Mouse (Mus musculus): ENCODE data around the gene Ccl2. TPM values are rescaled to one million over a fixed set of nuclear protein-coding genes. Genes with fewer than 3 reads are reported as not detected.

The Ccl2 gene
- polyA plus RNA-seq, 1 experiment from 2014 or later: 0.31 TPM

DNA sequence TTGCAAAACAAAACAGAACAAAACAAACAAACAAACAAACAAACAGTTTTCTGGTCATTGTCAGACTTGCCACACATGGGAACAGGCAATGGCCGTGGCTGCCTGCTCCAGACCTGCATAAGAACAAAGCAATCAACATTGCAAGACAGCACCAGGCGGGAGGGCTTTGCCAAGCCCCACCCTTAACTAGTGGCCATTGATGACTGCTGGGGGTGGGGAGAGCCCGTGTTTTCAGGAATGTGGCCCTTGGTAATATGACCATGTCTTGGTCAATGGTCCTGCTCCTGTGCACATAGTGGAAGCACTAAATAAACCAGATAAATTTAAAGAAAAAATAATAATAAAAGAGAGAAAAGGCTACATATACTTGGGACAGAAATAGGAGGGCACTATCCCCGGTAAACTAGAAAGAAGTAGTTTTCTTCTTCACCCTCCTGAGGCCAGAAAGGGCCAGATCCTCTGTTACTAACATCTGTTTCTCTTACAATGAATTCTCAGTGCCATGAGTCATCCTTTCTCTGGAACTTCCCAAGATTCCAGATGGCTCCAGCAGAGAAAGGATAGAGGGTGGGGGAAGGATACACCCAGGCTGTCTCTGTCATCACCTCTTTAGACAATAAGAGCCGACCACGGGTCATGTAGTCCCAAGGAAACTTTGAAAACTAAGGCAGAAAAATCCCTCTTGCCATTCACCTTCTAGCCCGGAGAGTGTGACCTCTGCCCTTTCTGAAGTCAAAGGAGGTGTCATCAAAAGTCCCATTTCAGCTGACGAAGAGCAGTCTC, 23.8 kb upstream of the Ccl2 start:
- Histone ChIP-seq H3K4me2 (ENCODE audit: low read length) (no peak overlapping the region), H3K27ac (ENCODE audit: low read length) (no peak overlapping the region), H3K9ac (ENCODE audit: low read depth, low read length) (no peak overlapping the region), H3K27me3 (ENCODE audit: control insufficient read depth, insufficient read depth, low read depth, low read length) (no peaks in the 10 kb centered on the region), H3K4me1 (ENCODE audit: control insufficient read depth, insufficient read depth, low read length) (no peaks in the 10 kb centered on the region), H3K9me3 (replicated peaks; ENCODE audit: control insufficient read depth, low read length, poor library complexity, severe bottlenecking) (no peaks in the 10 kb centered on the region), H3K4me3 (ENCODE audit: low read depth, low read length) (no peak overlapping the region), H3K36me3 (ENCODE audit: control insufficient read depth, insufficient read depth, low read length) (no peaks in the 10 kb centered on the region)
- 65% methylated on average over 8 of the region's 8 CpGs for WGBS
- no peak for ATAC-seq

DNA sequence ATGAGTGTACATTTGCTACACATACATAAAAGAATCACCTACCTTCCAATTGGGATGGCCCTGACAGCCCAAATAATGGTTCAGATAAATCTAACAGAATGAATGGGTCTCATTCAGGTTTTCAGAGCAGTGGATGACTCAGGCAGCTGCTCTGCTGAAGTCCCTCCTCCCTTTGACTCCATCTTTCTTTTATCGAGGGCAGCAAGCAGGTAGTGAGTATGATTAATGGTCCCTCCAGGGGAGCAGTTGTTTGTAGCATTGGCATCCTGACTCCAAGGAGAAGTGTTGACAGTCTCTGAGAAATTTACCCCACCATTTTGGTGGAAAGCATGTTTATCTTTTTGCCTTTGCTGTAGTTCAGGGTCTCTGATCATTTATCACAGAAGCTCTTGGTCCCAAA, 21.6 kb upstream of the Ccl2 start:
- H3K9me3 ChIP-seq (replicated peaks; ENCODE audit: control insufficient read depth, low read length, poor library complexity, severe bottlenecking): no peaks in the 10 kb centered on the region
- no peak for ATAC-seq
- H3K9ac ChIP-seq (ENCODE audit: low read depth, low read length): no peak overlapping the region
- H3K36me3 ChIP-seq (ENCODE audit: control insufficient read depth, insufficient read depth, low read length): no peaks in the 10 kb centered on the region
- H3K27me3 ChIP-seq (ENCODE audit: control insufficient read depth, insufficient read depth, low read depth, low read length): no peaks in the 10 kb centered on the region
- no peak overlapping the region for H3K4me3 ChIP-seq (ENCODE audit: low read depth, low read length)
- H3K4me2 ChIP-seq (ENCODE audit: low read length): no peak overlapping the region
- H3K27ac ChIP-seq (ENCODE audit: low read length): no peak overlapping the region
- no peaks in the 10 kb centered on the region for H3K4me1 ChIP-seq (ENCODE audit: control insufficient read depth, insufficient read depth, low read length)
- WGBS: 53% methylated on average over 1 of the region's 1 CpGs

DNA sequence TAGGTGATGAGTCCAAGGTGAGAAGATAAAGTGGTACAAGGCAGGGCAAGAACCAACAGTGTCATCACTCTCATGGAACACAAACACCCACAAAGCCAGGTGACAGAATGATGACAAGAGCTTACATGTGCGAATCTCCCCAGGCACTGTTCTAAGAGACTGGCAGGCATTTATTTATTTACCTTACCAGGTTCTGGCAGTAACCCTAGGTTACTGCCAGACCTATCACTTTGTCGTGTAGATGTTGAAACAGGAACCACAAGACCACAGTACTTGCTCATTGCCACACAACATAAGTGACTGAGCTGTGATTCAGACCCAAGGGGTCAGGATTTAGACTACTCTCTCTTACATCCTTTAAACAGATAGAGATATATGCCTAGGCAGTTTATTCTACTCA, 20.3 kb upstream of the Ccl2 start:
- Histone ChIP-seq H3K9ac (ENCODE audit: low read depth, low read length) (no peak overlapping the region), H3K36me3 (ENCODE audit: control insufficient read depth, insufficient read depth, low read length) (no peaks in the 10 kb centered on the region), H3K4me3 (ENCODE audit: low read depth, low read length) (no peak overlapping the region), H3K4me1 (ENCODE audit: control insufficient read depth, insufficient read depth, low read length) (no peaks in the 10 kb centered on the region), H3K27ac (ENCODE audit: low read length) (no peak overlapping the region), H3K4me2 (ENCODE audit: low read length) (no peak overlapping the region), H3K9me3 (replicated peaks; ENCODE audit: control insufficient read depth, low read length, poor library complexity, severe bottlenecking) (no peaks in the 10 kb centered on the region), H3K27me3 (ENCODE audit: control insufficient read depth, insufficient read depth, low read depth, low read length) (no peaks in the 10 kb centered on the region)
- ATAC-seq: no peak
- 85% methylated on average over 2 of the region's 2 CpGs for WGBS

DNA sequence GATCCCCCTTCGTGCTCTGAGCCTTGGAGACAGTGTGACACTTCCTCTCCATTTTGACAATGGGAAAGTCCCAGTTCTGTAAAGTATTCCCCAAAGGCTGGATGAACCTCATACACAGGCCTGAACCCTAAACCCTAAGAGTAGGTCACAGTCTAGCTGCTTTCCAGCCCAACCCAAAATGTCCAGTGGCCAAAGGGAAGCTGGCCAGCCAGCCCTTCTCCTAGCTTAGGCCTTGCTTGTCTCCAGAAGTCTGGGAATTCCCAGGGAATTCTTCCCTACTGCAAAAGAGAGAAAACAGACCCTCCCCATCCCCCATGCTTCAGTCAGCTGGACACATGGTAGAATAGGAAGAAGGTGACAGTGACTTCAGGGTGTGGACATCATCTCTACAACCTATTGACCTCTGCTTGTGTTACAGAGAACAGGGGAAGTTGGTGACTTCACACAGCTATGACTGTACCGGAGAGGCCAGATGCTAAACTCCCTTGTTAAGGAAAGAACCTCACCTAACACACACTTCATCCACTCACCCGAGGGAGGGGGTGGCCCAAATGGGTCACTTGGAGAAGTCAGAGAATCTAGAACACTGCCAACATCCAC, 19.1 kb upstream of the Ccl2 start:
- no peaks in the 10 kb centered on the region for H3K36me3 ChIP-seq (ENCODE audit: control insufficient read depth, insufficient read depth, low read length)
- no peak overlapping the region for H3K27ac ChIP-seq (ENCODE audit: low read length)
- ATAC-seq: no peak
- H3K4me3 ChIP-seq (ENCODE audit: low read depth, low read length): no peak overlapping the region
- no peaks in the 10 kb centered on the region for H3K27me3 ChIP-seq (ENCODE audit: control insufficient read depth, insufficient read depth, low read depth, low read length)
- no peak overlapping the region for H3K4me2 ChIP-seq (ENCODE audit: low read length)
- WGBS: 86% methylated on average over 3 of the region's 3 CpGs
- no peak overlapping the region for H3K9ac ChIP-seq (ENCODE audit: low read depth, low read length)
- H3K4me1 ChIP-seq (ENCODE audit: control insufficient read depth, insufficient read depth, low read length): no peaks in the 10 kb centered on the region
- no peaks in the 10 kb centered on the region for H3K9me3 ChIP-seq (replicated peaks; ENCODE audit: control insufficient read depth, low read length, poor library complexity, severe bottlenecking)

DNA sequence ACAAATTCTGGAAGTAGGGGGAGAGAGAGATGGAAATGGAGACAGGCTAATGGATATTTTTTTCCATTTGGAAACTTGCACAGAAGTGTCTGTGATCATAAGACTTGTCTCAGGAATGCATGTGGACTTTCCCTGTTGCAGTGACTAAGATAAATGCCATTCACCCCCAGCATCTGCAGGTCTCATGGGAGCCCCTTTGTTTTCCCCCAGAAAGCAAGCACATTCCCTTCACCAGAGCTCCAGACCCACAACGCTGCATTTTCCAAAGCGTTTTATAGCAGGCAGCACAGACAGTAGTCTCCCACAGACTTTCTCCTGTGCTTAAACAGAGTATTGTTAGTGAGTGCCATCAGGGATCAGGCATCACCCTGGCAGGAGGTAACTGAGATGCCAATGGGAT, 16.0 kb upstream of the Ccl2 start:
- 70% methylated on average over 2 of the region's 2 CpGs for WGBS

DNA sequence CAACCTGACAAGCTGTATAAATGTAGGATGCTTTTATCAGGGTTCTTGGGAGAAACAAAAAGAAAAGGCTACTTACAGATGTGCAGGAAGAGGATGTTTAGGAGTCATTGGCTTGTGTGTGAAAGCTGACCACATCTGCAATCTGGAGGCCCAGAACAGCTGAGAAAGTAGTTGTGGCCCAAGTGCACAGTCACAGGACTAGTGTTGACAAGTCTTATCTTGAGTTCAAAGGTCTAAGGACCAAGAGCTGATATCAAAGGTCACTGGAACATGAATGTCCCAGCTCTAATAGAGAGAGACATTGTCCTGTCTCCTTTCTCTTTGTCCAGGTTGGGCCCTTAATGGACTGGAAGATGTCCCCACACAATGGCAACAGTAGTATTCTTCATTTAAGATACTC, 15.6 kb upstream of the Ccl2 start:
- Histone ChIP-seq H3K4me2 (ENCODE audit: low read length) (no peak overlapping the region), H3K27me3 (ENCODE audit: control insufficient read depth, insufficient read depth, low read depth, low read length) (no peaks in the 10 kb centered on the region), H3K9ac (ENCODE audit: low read depth, low read length) (no peak overlapping the region), H3K27ac (ENCODE audit: low read length) (no peak overlapping the region), H3K4me3 (ENCODE audit: low read depth, low read length) (no peak overlapping the region), H3K36me3 (ENCODE audit: control insufficient read depth, insufficient read depth, low read length) (no peaks in the 10 kb centered on the region), H3K4me1 (ENCODE audit: control insufficient read depth, insufficient read depth, low read length) (no peaks in the 10 kb centered on the region), H3K9me3 (replicated peaks; ENCODE audit: control insufficient read depth, low read length, poor library complexity, severe bottlenecking) (no peaks in the 10 kb centered on the region)
- no peak for ATAC-seq

More for the DNA sequence above, 16.0 kb upstream of the Ccl2 start:
- Histone ChIP-seq H3K27me3 (ENCODE audit: control insufficient read depth, insufficient read depth, low read depth, low read length) (no peaks in the 10 kb centered on the region), H3K4me2 (ENCODE audit: low read length) (no peak overlapping the region), H3K9me3 (replicated peaks; ENCODE audit: control insufficient read depth, low read length, poor library complexity, severe bottlenecking) (no peaks in the 10 kb centered on the region), H3K4me3 (ENCODE audit: low read depth, low read length) (no peak overlapping the region), H3K4me1 (ENCODE audit: control insufficient read depth, insufficient read depth, low read length) (no peaks in the 10 kb centered on the region), H3K36me3 (ENCODE audit: control insufficient read depth, insufficient read depth, low read length) (no peaks in the 10 kb centered on the region), H3K9ac (ENCODE audit: low read depth, low read length) (no peak overlapping the region), H3K27ac (ENCODE audit: low read length) (no peak overlapping the region)
- ATAC-seq: no peak

DNA sequence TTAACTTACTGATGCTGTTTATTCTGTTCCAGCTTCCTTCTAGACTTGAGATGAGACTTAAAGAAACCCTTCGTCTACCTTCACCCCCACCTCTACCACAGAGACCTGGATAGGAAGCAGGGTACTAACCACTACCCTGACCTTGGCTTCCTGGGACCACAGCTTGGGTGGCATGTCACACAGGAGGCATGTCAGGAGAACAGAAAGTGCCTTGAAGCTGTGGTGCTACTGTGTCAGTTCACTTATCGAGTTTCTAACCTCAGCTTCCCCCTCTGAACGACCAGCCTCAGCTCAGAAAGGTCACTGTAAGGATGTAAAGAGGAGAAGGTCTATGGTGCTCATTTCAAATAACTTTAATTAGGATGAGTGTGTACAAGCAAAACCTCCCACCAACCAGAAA, 14.0 kb upstream of the Ccl2 start:
- H3K4me3 ChIP-seq (ENCODE audit: low read depth, low read length): no peak overlapping the region
- ATAC-seq: no peak
- H3K4me1 ChIP-seq (ENCODE audit: control insufficient read depth, insufficient read depth, low read length): no peaks in the 10 kb centered on the region
- no peaks in the 10 kb centered on the region for H3K36me3 ChIP-seq (ENCODE audit: control insufficient read depth, insufficient read depth, low read length)
- H3K9me3 ChIP-seq (replicated peaks; ENCODE audit: control insufficient read depth, low read length, poor library complexity, severe bottlenecking): no peaks in the 10 kb centered on the region
- H3K27ac ChIP-seq (ENCODE audit: low read length): no peak overlapping the region
- WGBS: 70% methylated on average over 3 of the region's 3 CpGs
- H3K9ac ChIP-seq (ENCODE audit: low read depth, low read length): no peak overlapping the region
- no peaks in the 10 kb centered on the region for H3K27me3 ChIP-seq (ENCODE audit: control insufficient read depth, insufficient read depth, low read depth, low read length)
- no peak overlapping the region for H3K4me2 ChIP-seq (ENCODE audit: low read length)

DNA sequence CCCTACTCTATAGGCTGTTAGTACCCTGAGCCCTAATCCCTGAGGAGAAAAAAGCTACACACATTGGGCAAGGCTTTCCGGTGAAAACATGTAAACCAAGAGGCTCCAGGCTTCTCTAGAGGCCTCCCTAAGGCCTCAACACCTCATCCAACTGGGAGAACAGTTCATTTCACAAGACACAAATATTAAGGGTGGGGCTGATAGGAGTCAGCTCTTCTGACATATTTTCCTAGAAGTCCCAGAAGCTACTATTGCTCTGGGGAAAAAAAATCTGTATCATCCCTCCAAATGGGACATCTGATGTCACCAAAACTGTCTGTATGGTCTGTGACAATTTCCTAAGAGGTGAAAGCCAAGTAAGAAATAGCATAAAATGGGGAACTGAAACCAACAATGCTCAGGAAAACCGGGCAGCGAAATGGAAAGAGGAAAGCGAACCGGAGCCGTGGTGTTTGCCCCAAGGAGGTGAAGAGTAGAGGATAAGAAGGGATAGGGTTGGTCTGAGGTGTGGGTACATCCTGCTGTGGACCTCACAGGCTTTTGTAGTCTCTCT, 12.8 kb upstream of the Ccl2 start:
- Histone ChIP-seq H3K36me3 (ENCODE audit: control insufficient read depth, insufficient read depth, low read length) (no peaks in the 10 kb centered on the region), H3K9me3 (replicated peaks; ENCODE audit: control insufficient read depth, low read length, poor library complexity, severe bottlenecking) (no peaks in the 10 kb centered on the region), H3K27me3 (ENCODE audit: control insufficient read depth, insufficient read depth, low read depth, low read length) (no peaks in the 10 kb centered on the region), H3K4me1 (ENCODE audit: control insufficient read depth, insufficient read depth, low read length) (no peaks in the 10 kb centered on the region), H3K9ac (ENCODE audit: low read depth, low read length) (no peak overlapping the region), H3K27ac (ENCODE audit: low read length) (no peak overlapping the region), H3K4me2 (ENCODE audit: low read length) (no peak overlapping the region), H3K4me3 (ENCODE audit: low read depth, low read length) (no peak overlapping the region)
- ATAC-seq: no peak
- 94% methylated on average over 6 of the region's 6 CpGs for WGBS

DNA sequence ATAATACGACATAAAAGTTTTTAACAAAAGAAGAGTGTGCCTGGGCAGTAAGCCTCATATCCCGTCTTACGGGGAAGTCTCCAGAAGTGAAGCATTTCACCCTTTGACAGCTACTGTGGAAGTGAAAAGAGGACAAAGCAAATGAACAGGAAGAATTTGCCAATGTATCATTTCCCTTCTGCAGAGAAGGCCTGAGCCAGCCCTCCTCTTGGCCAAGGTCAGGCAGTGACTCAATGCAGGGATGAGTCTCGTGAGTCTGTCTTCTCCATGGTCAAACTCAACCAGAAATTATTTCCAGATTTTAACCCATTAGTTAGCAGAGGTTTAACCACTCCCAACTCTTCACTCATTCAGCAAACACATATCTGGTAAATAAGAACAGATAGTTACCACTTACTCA, 11.6 kb upstream of the Ccl2 start:
- no peak for ATAC-seq
- Histone ChIP-seq H3K4me2 (ENCODE audit: low read length) (no peak overlapping the region), H3K9ac (ENCODE audit: low read depth, low read length) (no peak overlapping the region), H3K27me3 (ENCODE audit: control insufficient read depth, insufficient read depth, low read depth, low read length) (no peaks in the 10 kb centered on the region), H3K36me3 (ENCODE audit: control insufficient read depth, insufficient read depth, low read length) (no peaks in the 10 kb centered on the region), H3K4me3 (ENCODE audit: low read depth, low read length) (no peak overlapping the region), H3K9me3 (replicated peaks; ENCODE audit: control insufficient read depth, low read length, poor library complexity, severe bottlenecking) (no peaks in the 10 kb centered on the region), H3K4me1 (ENCODE audit: control insufficient read depth, insufficient read depth, low read length) (no peaks in the 10 kb centered on the region), H3K27ac (ENCODE audit: low read length) (no peak overlapping the region)
- WGBS: 84% methylated on average over 4 of the region's 4 CpGs

All from midbrain, embryonic 16.5 days (tissue).